Mouse (Mus musculus) liver, adult 2 months (tissue): ENCODE measurements at regions not wholly inside any gene's neighbourhood (a gene's known extent, or its start where the extent isn't known, plus 50 kb on each side); places are given as distances from the start of the nearest gene placed in this dataset.

ENCODE experiments used
- CTCF ChIP-seq: fragments of 200-500 bp; IDR thresholded peaks from 2 replicates; pipeline ENCODE4 v1.5.1; 2011; ENCODE audit warnings: low read depth, low read length, control low read depth
- POLR2A ChIP-seq: fragments of 200-500 bp; IDR thresholded peaks from 2 replicates; pipeline ENCODE4 v1.6.1; 2011; ENCODE audit warnings: low read length, control low read depth; ENCODE audit not compliant: insufficient read depth; ENCODE audit errors: extremely low read depth

DNA sequence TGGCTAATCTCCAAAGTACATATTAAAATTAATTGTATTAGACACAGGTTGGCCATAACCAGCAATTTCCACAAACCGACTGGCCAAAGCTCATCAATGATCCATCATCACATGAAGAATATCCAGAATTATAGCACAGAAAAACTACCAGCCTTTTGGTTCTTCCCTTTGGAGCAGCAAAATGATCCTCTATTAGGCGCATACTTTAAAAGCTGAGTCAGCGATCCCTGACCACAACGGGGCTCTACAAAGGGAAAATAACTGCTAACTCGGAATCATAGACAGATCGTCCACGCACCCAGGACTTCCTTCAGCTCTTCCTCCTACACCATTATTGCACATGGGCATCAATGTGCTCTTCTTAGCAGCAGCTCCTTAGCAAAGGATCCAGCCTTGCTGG is 85.6 kb upstream of the Paip1 start:
- TF ChIP-seq CTCF (no peak), POLR2A (no peak)
